Mouse (Mus musculus): ENCODE data around the gene Tmem102. TPM values are rescaled to one million over a fixed set of nuclear protein-coding genes. Genes with fewer than 3 reads are reported as not detected.

The Tmem102 gene
- 0.17 and 0.45 TPM in 2 replicates for polyA plus RNA-seq (2012; ENCODE audit: low replicate concordance)

GRCm38 (mm10) chr11:69804972-69805909 is at the start of gene Tmem102:
Tmem102 (minus strand) TSS chr11:69805624.

DNA sequence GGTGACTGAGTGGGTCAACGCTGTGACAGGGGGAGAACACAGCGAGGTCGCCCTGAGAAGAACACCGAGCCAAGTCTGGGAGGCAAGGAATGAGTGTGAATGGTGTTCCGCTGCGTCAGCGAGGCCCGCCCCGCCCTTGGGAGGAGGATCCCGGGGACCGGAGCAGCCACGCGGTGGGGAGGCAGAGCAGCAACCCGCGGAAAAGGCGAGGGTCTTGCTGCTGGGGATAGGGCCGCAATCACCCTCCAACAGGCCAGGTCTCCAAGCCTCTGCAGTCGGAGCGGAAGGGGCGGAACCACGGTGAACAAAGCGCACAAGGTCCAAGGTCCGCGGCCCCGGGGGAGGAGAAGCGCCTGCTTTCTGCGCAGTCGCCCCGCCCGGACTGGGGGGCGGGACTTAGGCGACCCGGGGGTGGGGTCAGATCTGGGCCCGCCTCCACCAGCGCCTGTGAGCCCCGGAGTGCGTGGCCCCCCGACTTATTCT is 40.8 kb upstream of the Tmem102 start, which contains the start of gene Plscr3:
Gene Plscr3 (plus strand): TSS at position 179 of the 483 bp plus-strand sequence.

DNA sequence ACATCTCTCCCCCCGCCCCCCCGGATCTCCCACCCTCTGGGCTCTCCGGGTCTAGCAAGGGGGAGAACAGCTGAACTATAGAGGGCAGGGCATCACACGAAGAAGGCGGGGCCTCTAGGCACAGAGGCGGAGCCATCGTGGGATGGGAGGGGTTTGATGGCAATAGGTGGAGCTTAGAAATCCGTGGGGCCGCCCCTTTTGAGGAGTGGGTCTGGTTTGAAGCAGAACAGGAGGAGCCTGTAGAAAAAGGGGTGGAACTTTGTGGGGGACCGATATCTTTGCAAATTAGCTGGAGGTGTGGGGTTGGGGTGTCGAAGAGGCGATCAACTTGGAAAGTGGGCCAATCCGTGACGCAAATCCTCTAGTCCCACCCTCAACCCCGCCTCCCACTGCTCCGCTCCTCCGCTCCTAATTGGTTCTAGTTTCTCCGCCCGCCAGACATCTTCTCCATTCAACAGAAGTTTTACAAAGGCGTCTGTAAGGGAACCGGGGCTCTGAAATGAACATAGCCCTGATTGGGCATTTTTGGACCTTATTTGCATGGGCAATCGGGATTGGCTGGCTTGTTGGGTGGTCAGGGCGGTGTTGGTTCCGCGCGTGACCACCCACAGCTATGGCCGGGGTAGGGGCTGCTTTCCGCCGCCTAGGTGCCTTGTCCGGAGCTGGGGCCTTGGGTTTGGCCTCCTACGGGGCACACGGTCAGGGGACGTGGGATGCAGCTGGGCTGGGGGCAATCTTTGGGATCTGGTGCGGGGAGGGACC is 32.7 kb upstream of the Tmem102 start, which contains the start of gene Tmem256:
Gene Tmem256 (plus strand): TSS at position 563 of the 762 bp plus-strand sequence.

GRCm38 (mm10) chr11:69837604-69837951 is 32.2 kb upstream of the Tmem102 start, which contains the start of gene Nlgn2:
Nlgn2 (minus strand) TSS chr11:69837784.

DNA sequence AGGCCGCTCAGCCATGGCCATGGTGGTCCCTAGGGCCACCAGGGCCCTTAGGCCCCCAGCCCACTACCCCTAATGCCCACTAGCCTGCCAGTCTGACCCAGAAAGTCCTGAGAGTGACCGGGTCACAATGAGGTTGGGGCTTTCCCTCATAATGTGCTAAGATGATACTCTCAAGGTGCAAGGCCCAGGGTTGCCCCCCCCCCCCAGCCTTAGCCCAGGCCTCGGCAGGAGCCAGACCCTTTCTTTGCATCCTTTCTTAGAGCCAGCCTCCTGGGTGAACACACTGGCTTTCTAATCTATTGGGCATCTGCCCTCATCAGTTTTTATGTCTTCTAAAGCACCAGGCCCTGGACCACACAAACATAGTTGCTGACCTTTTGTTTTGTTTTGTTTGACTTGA is 16.7 kb upstream of the Tmem102 start, which contains the start of gene Spem1:
Gene Spem1 (minus strand): TSS at position 101 of the 400 bp plus-strand sequence.

DNA sequence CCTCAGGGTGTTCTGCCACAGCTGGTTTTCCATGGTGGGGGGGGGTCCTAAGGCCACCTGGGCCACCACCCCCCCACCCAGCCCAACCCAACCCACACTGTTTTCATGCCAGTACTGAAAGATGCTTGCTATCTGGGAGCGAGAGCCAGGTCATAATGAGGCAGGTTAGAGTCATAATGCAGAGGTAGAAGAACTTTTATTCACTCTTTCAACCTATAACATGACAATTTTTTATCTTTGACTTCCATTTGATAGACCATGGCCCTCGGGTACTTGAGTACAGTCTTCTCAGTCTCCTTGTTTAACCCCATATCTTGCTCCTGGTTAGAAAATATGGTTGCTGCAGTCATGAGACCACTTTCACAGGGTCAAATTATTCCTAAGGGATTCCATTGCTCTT is 12.9 kb upstream of the Tmem102 start, which contains the start of gene Spem2:
Gene Spem2 (minus strand): TSS at position 101 of the 400 bp plus-strand sequence.

GRCm38 (mm10) chr11:69815155-69815554 is 9.7 kb upstream of the Tmem102 start, which contains the start of gene Gm39566:
Gm39566 (minus strand) TSS chr11:69815298.

DNA sequence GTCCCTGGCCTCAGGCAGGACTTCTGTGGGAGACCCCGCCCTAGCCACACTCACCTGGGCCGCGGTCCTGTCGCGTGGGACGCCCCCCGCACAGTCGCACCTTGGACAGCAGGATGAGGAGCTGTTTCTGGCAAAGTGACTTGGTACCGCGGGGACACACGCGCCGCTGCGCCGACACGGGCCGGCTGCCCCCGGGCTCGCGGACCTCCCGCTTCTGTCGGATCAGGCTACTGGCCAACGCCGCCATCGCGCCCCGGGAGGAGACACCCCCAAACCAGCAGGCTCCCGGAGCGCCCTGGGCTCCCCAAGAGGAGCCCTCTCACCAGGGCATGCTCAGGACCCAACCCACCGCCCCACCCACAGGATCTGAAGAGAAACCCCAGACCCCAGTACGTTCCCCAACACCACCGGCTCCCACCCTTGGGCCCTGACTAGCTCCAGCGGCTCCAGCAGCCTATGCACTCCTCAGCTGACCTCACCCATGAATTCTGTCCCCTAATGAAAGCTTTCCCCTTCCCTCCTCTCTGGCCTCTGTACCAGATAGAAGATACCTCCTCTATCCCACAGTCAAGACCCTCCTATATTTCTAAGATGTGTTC is 3.9 kb downstream of the Tmem102 start, which contains the start of gene Fgf11:
Gene Fgf11 (minus strand): TSS at position 479 of the 599 bp plus-strand sequence.

DNA sequence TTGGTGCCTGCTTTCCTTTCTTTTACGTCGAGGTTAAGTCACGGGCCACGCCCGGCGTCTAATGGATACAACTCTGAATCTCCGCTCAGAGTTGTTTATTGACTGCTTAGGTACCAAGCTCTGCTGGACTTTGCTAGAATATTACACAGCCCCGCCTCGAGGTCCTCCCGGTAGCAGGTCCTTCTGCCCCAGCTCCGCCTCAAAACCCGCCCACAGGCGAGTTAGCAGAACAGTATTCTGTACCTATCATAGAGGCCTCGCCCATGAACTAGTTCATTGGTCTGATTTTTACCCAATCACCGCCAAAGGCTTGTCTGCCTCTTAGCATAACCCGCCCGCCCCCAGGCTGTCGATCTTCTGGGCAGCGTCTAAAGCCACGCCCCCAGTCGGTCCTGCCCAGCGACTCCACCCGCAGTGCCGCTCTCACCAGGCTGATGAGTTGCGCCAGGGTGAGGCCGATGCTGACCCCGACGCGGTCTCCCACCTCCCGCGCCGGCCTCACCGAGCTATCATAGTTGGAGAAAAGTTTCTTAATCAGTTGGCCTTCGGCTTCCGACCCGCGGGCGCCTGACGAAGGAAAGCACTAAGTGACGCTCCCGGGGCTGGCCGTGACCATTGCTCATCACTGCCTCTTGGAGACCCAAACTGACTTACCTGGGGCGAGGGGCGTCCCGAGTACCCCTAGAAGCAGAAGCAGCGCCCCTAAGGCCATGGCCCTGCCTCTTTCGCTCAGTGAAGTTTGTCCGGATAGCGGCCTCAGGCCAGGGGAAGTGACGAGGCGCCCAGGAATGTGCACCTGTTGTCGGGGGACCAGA is 10.0 kb downstream of the Tmem102 start, which contains the start of gene Chrnb1:
Gene Chrnb1 (minus strand): TSS at position 776 of the 815 bp plus-strand sequence.

DNA sequence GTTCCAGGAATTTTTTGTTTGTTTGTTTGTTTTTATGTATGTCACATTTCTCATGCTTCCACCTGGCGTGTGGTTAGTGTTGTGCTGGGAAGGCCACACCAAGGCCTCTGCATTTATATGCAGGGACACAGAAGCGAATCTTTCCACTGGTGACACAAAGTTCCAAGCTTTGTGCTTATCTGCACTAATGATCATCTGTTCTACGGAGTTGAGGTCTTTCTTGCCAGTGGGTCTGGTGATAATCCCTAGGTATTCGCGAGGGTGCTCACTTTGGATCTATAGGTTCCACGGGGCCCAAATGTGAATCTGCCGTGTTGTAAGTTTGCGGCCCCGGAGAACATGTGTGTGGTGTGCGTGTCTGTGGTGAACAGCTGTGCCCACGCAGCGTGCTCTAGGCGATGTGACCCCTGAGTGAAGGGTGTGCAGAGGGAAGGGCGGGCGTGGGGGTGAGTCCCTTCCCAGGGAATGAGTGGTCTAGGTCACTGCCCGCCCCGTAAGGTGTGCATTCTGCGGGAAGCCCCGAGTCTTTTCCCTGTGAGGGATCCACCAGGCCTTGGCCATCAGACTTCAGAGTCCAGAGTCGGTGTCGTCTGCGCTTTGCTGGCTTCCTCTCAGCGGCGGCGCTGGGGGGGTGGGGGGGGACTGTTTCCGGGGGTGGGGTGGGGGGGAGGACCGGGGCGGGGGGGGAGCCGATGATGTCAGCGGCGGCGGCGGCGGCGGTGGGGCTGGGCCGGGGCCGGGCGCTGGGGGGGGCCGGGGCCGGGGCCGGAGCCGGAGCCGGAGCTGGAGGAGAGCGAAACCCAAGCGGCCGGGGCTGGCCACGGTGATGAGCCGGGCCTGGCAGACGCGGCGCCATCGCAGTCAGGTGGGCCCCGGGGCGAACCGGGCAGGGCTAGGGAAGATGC is 40.0 kb downstream of the Tmem102 start, which contains the start of gene Zbtb4:
Gene Zbtb4 (plus strand): TSS at position 692 of the 905 bp plus-strand sequence.

GRCm38 (mm10) chr11:69761868-69762267 is 43.6 kb downstream of the Tmem102 start, which contains the start of gene Slc35g3:
Slc35g3 (minus strand) TSS chr11:69761968.

GRCm38 (mm10) chr11:69758478-69758970 is 46.9 kb downstream of the Tmem102 start, which contains the start of gene Polr2a:
Polr2a (minus strand) TSS chr11:69758637.

Other genes with a start within 250 kb of the Tmem102 start
- 0.63 and 0.73 TPM in 2 replicates for gene Efnb3, start 245.4 kb downstream of the Tmem102 start, polyA plus RNA-seq (2012; ENCODE audit: low replicate concordance)
- 2.2 and 18.6 TPM in 2 replicates for gene Wrap53, start 225.4 kb downstream of the Tmem102 start, polyA plus RNA-seq (2012; ENCODE audit: low replicate concordance)
- gene Trp53, start 225.3 kb downstream of the Tmem102 start, polyA plus RNA-seq (2012; ENCODE audit: low replicate concordance): 109 and 132 TPM in 2 replicates
- gene Atp1b2, start 199.7 kb downstream of the Tmem102 start, polyA plus RNA-seq (2012; ENCODE audit: low replicate concordance): 2.5 and 19.1 TPM in 2 replicates
- gene Shbg, start 187.7 kb downstream of the Tmem102 start, polyA plus RNA-seq (2012; ENCODE audit: low replicate concordance): not detected in 2 replicates
- gene Sat2, start 183.6 kb downstream of the Tmem102 start, polyA plus RNA-seq (2012; ENCODE audit: low replicate concordance): not detected in 2 replicates
- 66.7 and 112 TPM in 2 replicates for gene Fxr2, start 172.6 kb downstream of the Tmem102 start, polyA plus RNA-seq (2012; ENCODE audit: low replicate concordance)
- gene Sox15, start 150.3 kb downstream of the Tmem102 start, polyA plus RNA-seq (2012; ENCODE audit: low replicate concordance): 0.34 and 0.66 TPM in 2 replicates
- gene Mpdu1, start 143.0 kb downstream of the Tmem102 start, polyA plus RNA-seq (2012; ENCODE audit: low replicate concordance): 30.6 and 38.5 TPM in 2 replicates
- gene Cd68, start 139.5 kb downstream of the Tmem102 start, polyA plus RNA-seq (2012; ENCODE audit: low replicate concordance): 57.5 and 132 TPM in 2 replicates
- 136 and 185 TPM in 2 replicates for gene Eif4a1, start 133.2 kb downstream of the Tmem102 start, polyA plus RNA-seq (2012; ENCODE audit: low replicate concordance)
- 60.8 and 121 TPM in 2 replicates for gene Senp3, start 123.5 kb downstream of the Tmem102 start, polyA plus RNA-seq (2012; ENCODE audit: low replicate concordance)
- gene Tnfsf13, start 119.8 kb downstream of the Tmem102 start, polyA plus RNA-seq (2012; ENCODE audit: low replicate concordance): 2.6 and 5.5 TPM in 2 replicates
- gene Tnfsf12, start 109.8 kb downstream of the Tmem102 start, polyA plus RNA-seq (2012; ENCODE audit: low replicate concordance): 17.2 and 26.3 TPM in 2 replicates
- 5.4 and 13.6 TPM in 2 replicates for gene Tnfsfm13, start 109.5 kb downstream of the Tmem102 start, polyA plus RNA-seq (2012; ENCODE audit: low replicate concordance)
- gene Polr2a, start 47.0 kb downstream of the Tmem102 start, polyA plus RNA-seq (2012; ENCODE audit: low replicate concordance): 127 and 149 TPM in 2 replicates
- not detected in 2 replicates for gene Slc35g3, start 43.7 kb downstream of the Tmem102 start, polyA plus RNA-seq (2012; ENCODE audit: low replicate concordance)
- 133 and 229 TPM in 2 replicates for gene Zbtb4, start 39.7 kb downstream of the Tmem102 start, polyA plus RNA-seq (2012; ENCODE audit: low replicate concordance)
- 2.3 and 2.5 TPM in 2 replicates for gene Chrnb1, start 9.7 kb downstream of the Tmem102 start, polyA plus RNA-seq (2012; ENCODE audit: low replicate concordance)
- gene Fgf11, start 3.8 kb downstream of the Tmem102 start, polyA plus RNA-seq (2012; ENCODE audit: low replicate concordance): 0.86 and 1.1 TPM in 2 replicates
- not detected in 2 replicates for gene Gm39566, start 9.7 kb upstream of the Tmem102 start, polyA plus RNA-seq (2012; ENCODE audit: low replicate concordance)
- gene Spem2, start 12.8 kb upstream of the Tmem102 start, polyA plus RNA-seq (2012; ENCODE audit: low replicate concordance): not detected in 2 replicates
- gene Spem1, start 16.6 kb upstream of the Tmem102 start, polyA plus RNA-seq (2012; ENCODE audit: low replicate concordance): not detected in 2 replicates
- gene Nlgn2, start 32.2 kb upstream of the Tmem102 start, polyA plus RNA-seq (2012; ENCODE audit: low replicate concordance): 3.5 and 7.7 TPM in 2 replicates
- 239 and 507 TPM in 2 replicates for gene Tmem256, start 32.9 kb upstream of the Tmem102 start, polyA plus RNA-seq (2012; ENCODE audit: low replicate concordance)
- gene Plscr3, start 40.8 kb upstream of the Tmem102 start, polyA plus RNA-seq (2012; ENCODE audit: low replicate concordance): 37.9 and 61.0 TPM in 2 replicates
- gene Tnk1, start 53.1 kb upstream of the Tmem102 start, polyA plus RNA-seq (2012; ENCODE audit: low replicate concordance): 1.7 TPM in 1 of 2 replicates, not detected in the other
- not detected in 2 replicates for gene Tmem95, start 72.4 kb upstream of the Tmem102 start, polyA plus RNA-seq (2012; ENCODE audit: low replicate concordance)
- 3.0 and 3.7 TPM in 2 replicates for gene Kctd11, start 75.8 kb upstream of the Tmem102 start, polyA plus RNA-seq (2012; ENCODE audit: low replicate concordance)
- 193 and 275 TPM in 2 replicates for gene Acap1, start 89.9 kb upstream of the Tmem102 start, polyA plus RNA-seq (2012; ENCODE audit: low replicate concordance)
- 1.1 and 1.5 TPM in 2 replicates for gene 2810408A11Rik, start 95.4 kb upstream of the Tmem102 start, polyA plus RNA-seq (2012; ENCODE audit: low replicate concordance)
- gene Neurl4, start 95.4 kb upstream of the Tmem102 start, polyA plus RNA-seq (2012; ENCODE audit: low replicate concordance): 67.4 and 137 TPM in 2 replicates
- 109 and 212 TPM in 2 replicates for gene Gps2, start 108.3 kb upstream of the Tmem102 start, polyA plus RNA-seq (2012; ENCODE audit: low replicate concordance)
- gene Eif5a, start 116.3 kb upstream of the Tmem102 start, polyA plus RNA-seq (2012; ENCODE audit: low replicate concordance): 938 and 1,043 TPM in 2 replicates
- 0.54 and 2.7 TPM in 2 replicates for gene Ybx2, start 130.2 kb upstream of the Tmem102 start, polyA plus RNA-seq (2012; ENCODE audit: low replicate concordance)
- gene Slc2a4, start 142.6 kb upstream of the Tmem102 start, polyA plus RNA-seq (2012; ENCODE audit: low replicate concordance): 15.8 TPM in 1 of 2 replicates, not detected in the other
- gene Cldn7, start 159.2 kb upstream of the Tmem102 start, polyA plus RNA-seq (2012; ENCODE audit: low replicate concordance): 0.27 and 0.88 TPM in 2 replicates
- gene Ctdnep1, start 175.5 kb upstream of the Tmem102 start, polyA plus RNA-seq (2012; ENCODE audit: low replicate concordance): 123 and 255 TPM in 2 replicates
- gene Elp5, start 176.9 kb upstream of the Tmem102 start, polyA plus RNA-seq (2012; ENCODE audit: low replicate concordance): 11.9 and 17.1 TPM in 2 replicates
- gene Gabarap, start 185.5 kb upstream of the Tmem102 start, polyA plus RNA-seq (2012; ENCODE audit: low replicate concordance): 344 and 452 TPM in 2 replicates
- gene Phf23, start 190.2 kb upstream of the Tmem102 start, polyA plus RNA-seq (2012; ENCODE audit: low replicate concordance): 67.4 and 84.5 TPM in 2 replicates
- 49.3 and 51.4 TPM in 2 replicates for gene Dvl2, start 195.0 kb upstream of the Tmem102 start, polyA plus RNA-seq (2012; ENCODE audit: low replicate concordance)
- 24.5 and 32.0 TPM in 2 replicates for gene Acadvl, start 209.8 kb upstream of the Tmem102 start, polyA plus RNA-seq (2012; ENCODE audit: low replicate concordance)
- 12.5 and 18.5 TPM in 2 replicates for gene Dlg4, start 211.3 kb upstream of the Tmem102 start, polyA plus RNA-seq (2012; ENCODE audit: low replicate concordance)
- gene Asgr1, start 248.5 kb upstream of the Tmem102 start, polyA plus RNA-seq (2012; ENCODE audit: low replicate concordance): not detected in 2 replicates